Mouse (Mus musculus) kidney, postnatal 10 days (tissue): ENCODE data around the gene Atp13a3.
A peak's percentile ranks its signal among the peaks of the same experiment; 100 is the strongest.
"Not testable (repeated sequence)": the region's sequence is repeated elsewhere in the genome, so short reads cannot be mapped to it uniquely, and the experiment has no call there.

ENCODE experiments used
- DNase-seq: peaks from one replicate; pipeline ENCODE4 v3.0.0; 2021; ENCODE audit warnings: mixed read lengths

The Atp13a3 gene

DNA sequence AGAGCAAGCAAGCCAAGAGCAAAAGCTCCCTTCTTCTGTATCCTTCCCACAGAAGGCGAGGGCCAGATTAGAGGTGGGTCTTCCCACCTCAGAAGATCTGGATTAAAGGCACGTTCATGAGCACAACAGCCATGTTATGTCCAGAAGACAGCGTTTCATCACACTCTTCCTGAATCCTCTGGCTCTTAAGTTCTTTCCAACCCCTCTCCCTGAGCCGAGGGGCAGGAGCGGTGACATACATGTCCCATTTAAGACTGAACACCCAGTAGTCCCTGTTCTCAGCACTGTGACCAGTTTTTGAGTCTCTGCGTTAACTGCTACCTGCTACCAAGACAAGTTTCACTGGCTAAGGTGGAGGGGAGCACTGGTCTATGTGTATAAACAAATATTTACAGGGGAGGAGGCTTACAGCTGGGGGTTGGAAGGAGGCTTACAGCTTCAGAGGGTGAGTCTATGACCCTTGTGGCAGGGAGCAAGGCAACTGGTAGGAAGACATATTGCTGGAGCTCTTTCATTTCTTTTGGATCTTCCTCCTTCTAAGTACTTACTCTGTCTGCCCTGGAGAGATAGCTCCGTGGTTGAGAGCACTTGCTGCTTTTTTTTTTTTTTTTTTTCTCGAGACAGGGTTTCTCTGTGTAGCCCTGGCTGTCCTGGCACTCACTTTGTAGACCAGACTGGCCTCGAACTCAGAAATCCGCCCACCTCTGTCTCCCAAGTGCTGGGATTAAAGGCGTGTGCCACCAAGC is at the start of gene Atp13a3:
Gene Atp13a3, minus strand, starts transcription at position 51 of the 746 bp plus-strand sequence.
- DNase-seq, result no peak

DNA sequence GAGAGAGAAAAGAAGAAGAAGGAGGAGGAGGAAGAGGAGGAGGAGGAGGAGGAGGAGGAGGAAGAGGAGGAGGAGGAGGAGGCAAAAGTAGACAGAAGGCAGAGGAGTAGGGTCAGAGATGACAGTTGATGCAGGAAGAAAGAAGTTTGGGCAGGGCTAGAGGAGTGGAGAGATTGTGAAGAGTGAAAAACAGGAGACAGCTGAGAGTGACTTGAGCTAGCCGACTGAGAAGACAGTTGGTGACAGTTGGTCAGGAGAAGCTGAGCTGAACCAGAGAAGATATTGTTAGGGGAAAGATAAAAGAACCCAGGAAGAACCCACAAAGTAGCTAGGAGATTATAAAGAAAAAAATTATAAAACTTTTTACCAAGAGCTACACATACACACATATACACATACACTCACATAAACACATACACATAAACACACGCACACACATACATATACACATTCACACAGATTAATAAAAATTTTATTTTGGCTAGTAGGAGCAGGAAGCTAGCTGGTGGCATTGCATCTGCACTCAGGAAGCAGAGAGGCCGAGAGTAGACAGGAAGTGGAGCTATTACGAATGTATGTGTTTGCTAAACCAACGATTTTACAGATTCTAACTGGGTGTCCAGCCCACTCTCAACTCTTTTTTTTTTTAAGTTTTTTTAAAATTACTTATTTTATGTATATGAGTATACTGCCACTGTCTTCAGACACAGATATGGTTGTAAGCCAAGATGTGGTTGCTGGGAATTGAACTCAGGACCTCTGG is 47.6 kb upstream of the Atp13a3 start:
- no peak for DNase-seq

DNA sequence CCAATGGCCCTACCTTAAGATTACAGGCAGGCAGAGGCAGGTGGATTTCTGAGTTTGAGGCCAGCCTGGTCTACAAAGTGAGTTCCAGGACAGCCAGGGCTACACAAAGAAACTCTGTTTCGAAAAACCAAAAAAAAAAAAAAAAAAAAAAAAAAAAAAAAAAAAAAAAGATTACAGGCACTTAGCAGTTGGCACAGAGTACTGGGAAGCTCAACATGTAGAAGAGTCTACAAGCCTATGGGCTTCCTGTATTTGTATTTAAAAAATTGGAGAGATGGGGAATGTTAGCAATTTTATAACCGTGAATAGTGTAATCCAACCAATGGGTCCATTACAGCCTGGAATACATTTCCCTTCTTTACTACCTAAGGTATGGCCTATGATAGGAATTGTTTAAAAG is 45.4 kb upstream of the Atp13a3 start:
- DNase-seq, result not testable (repeated sequence)

DNA sequence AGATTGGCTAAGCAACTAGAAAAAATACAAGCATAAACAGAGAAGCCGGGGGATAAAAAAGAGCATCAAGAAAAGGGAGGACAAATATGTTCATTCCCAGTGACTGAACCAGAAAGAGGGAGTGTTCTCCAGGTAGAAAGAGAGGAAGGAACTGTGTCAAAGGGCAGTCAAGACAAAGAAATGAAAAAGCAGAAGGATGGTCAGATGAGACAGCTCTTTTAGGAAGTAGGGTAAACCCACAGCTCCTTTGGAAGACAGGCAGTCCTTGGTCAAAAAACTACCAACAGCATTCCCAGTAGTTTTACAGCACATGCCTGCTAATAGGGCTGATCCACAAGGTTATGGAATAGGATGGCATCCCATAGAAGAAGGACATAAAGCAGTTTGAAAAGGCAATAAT is 43.2 kb upstream of the Atp13a3 start:
- DNase-seq, result no peak

DNA sequence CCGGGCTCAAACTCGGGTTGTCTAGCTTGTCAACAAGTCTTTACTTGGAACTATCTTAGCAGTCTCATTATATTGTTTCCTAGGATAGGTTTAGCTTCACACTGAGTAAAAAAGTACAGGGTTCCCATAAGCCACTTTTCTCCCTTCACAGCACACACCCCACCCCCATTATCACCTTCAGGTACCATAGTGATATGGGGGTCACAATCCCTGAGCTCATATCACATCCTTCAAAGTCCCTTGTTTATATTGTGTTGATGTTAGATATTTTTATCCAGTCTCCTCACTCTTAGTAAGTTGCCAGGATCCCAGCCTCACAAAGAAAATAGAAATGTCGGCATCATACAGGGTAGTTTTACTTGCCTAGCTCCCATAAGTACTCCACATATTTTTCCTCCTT is 42.4 kb upstream of the Atp13a3 start:
- no peak for DNase-seq

DNA sequence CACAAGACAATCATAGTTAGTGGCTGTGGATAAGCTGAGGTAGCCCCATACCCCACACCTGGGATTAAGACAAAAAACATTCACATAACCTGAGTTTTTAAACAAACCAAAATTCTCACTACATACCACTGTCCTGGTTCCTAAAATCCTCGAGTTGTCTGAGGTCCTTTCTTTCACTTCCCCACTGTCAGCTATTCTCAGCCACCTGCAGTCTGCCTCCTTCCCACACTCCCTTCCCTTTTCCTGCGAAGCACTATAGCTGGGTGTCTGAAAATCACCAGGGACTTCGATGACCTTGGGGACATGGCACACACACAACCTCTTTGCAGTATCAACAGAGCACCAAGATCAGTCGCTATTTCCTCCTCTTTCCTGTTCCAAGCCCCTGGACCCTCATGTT is 41.9 kb upstream of the Atp13a3 start:
- DNase-seq, result no peak

DNA sequence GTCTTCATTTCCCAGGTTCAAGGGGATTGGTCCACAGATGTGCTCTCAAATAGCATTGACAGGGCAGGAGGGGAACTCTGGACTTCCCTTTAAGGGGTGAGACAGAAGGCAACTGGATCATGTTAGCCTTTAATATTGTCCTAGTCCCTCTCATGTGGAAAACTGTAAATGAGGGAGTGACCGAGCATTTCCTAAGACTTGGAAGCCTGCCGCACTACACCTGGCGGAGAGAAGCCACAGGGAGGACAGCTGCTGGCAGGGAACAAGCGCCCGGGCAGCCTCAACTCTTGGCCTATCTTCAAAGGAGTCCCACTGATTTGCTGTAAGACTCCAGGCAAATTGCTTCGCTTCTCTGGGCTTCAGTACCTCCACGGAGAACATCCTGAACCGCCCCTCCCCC is 37.6 kb upstream of the Atp13a3 start:
- DNase-seq, result peak; percentile 8

DNA sequence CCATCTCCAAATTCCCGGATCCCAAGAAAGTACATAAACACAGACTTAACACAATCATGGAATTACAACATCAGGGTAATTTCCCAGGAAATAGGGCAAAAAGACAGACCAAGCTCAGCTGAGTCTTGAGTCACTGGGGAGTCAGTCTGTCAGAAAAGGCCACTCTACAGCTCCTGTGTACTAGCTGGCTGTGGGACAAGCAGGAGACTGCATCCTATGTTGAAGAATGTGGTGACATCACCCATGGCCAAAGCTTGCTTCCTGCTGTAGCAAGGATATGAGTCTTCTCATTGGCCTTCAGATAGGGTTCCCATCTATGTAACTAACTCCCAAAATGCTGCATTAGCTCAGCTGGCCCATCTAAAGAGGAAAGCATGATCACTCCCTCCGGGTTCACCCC is 36.7 kb upstream of the Atp13a3 start:
- DNase-seq, result no peak

DNA sequence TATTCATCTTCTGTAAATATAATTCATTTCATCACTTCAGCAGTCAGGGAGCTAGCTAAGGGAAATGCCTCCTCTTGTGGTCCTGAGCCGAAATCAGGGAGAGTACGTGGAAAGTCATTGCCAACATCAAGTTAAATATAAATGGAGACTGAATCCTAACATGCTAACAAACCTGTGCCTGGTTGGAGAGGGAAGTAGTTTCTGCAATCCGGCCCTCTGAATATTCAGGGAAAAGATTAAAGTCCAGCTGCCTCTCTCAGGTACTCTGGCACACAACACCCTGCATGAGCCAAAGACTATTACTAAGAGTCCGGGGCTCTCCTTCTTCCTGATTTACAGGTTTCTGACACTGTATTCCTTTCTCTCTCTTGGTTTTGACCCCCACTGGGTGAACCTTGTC is 35.6 kb upstream of the Atp13a3 start:
- peak; percentile 17 for DNase-seq

DNA sequence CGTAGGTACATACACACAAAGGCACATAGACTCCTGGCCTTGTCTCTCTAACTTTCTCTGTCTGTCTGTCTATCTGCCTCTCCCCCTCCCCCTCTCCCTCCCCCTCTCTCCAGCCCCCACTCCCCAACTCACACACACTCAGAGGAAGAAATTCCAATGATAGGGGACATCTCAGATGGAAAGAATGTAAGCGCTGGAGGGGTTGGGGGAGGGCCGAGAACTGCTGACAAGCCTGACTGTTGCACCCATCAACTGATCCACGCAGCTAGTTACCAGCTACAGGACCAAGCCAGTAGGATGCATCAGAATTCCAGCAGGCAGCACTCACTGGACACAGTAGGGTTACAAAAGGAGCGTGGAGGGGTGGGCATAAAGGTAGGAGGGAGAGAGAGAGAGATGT is 34.1 kb upstream of the Atp13a3 start:
- no peak for DNase-seq

DNA sequence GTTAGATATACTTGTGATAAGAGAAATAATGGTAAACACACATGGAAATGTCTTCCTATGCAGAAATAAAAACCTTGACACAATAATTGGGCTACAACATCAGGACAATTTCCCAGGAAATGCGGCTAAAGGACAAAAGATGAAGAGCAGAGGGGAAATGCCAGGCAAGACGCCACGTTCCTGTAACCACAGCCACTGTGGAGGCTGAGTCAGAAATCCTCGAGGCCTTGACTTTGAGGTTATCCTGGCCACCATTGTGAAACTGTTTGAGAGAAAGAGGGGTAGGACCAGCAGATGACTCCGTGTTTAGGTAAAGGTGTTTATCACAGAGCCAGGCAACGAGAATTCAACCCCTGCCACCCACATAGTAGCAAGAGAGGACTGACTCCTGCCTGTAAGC is 33.6 kb upstream of the Atp13a3 start:
- no peak for DNase-seq

DNA sequence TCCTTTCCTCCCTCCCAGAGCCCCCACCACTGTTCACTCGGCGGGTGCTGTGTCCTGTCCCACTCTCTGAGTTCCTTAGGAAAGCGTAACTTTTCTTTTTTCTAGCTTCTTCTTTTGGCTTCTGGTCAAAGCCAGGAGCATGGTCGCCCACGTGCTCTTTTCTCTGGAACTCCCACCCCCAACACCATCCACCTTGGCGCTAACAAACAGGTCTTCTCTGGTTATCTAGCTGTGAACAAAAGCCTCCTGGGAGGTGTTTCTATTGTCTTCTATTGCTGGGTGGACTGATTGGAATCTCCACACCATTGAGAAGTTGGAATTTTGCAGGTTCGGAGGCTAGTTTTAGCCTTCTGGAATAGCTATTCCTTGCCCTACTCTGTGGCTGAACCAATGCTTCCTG is 30.5 kb upstream of the Atp13a3 start:
- DNase-seq, result no peak

DNA sequence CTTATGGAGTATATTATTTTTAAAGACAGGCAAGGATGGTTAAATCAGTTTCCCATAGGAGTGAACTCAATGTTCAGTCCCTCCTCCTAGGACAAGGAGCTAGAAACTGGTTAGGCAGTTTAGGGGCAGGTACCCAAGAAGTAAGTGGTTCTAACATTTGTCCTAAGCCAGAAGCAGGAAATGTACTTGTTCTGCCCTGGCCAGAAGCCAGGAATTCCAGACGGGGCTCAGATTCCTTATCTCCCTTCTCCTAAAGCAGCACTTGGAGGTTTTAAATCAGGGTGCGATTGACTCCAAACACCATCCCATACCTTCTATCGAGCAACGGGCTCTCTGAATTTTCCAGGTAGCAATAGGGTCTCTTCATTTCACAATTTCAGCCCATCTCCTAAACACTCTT is 29.6 kb upstream of the Atp13a3 start:
- DNase-seq, result peak; percentile 45

DNA sequence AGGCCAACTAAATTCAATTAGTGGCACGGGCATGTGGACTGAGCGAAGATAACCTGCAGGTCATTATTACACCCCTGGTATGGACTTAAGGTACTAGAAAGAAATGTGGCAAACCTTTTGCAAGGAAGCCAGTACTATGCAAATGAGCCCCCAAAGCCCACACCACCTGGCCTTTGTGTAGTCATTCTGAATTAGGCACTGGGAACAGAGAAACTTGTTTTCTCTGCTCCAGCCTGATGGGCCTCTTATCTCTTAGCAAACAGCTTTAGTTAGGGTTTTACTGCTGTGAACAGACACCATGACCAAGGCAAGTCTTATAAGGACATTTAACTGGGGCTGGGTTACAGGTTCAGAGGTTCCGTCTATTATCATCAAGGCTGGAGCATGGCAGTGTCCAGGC is 27.4 kb upstream of the Atp13a3 start:
- no peak for DNase-seq

DNA sequence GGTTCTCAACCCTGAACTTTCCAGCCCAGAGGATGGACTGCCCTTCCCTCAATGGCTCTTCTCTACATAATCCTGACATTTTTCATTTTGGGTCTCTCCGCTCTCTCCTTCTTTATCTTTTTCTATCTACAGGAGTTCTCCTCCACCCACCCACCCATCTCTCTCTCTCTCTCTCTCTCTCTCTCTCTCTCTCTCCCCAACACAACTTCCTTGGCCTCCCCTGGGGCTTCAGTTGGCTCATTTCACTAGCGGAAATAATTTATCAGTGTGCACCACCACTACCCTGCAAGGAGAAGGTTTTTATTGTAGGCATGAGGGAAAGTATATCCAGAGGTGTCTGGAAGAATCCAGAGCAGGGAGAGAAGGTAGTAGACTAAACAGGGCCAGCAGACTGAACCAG is 26.3 kb upstream of the Atp13a3 start:
- no peak for DNase-seq

DNA sequence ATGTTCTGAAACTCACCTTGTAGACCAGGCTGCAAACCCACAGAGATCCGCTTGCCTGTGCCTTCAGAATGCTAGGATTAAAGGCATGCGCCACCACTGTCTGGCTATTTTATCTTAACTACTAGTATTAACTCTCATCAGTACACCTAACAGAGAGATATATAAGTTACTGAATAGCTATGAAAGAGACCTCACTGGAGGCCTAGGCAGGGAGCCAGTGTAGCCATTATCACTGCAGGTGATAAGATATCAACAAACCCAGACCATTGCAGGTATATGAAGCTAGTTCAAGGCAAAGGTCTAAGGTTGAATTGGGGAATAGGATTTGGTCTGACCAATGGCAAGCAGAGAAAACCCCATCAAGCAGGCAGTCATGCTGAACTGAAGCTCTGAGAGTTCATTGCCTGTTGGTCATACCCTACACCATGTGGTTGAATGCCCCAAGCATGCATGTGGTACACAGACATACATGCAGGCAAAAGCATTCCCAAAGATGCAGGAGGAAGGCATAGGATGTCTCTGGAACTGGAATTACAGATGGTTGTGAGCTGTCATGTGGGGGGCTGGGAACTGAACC is 24.8 kb upstream of the Atp13a3 start:
- DNase-seq, result no peak

DNA sequence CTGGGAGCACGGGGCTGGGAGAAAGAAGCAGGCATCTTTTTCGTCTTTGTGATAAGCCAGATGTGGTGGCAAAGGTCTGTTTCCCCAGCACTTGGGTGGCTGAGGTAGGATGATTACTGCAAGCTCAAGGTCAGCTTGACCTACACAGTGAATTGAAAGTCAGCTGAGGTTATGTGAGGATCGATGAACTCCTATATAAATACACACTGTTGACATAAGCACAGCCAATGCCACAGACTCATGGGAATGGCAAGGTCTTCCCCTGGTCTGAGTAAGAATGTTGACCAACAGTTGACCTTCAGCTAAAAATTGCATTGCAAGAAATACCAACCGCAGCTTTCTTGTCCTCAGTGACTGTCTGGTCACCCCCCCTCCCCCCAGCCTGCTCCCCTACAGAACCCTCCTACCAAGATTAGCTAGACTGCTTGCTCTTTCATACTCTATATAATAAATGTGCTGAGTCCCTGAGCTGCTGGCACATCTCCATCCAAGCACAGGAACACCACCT is 23.0 kb upstream of the Atp13a3 start:
- DNase-seq, result no peak

DNA sequence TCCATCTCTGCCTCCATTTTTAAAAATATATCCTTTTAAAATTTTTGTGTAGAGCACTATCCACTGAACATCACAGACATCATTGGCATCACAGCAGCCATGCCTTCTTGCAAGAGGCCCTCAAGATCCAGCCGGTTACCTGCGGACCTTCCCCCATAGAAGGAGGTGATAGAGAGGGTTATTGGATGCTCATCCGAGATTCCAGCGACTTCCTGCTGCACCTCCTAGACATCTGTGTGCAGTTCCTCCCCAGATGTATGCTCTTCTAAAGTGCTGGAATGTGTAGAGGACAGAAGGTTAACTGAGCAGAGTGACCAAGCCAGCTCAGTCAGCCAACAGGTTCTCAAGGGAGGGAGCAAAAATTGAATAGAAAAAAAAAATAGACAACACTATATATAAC is 21.7 kb upstream of the Atp13a3 start:
- no peak for DNase-seq

DNA sequence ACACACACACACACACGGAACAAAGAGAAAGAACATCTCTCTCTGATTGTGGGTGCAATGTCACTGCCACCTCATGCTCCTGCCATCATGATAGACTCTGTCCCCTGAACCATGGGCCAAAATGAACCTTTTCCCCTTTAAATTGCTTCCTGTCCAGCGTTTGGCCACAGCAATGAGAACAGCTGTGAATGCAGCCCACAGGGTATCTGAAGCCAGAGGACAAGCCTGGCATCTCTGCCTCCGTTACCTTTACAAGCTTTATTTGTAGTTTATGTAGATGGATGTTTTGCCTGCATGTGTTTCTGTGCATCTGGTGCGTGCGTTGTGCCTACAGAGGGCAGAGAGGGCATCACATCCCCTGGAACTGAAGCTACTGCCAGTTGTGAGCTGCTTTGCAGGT is 21.2 kb upstream of the Atp13a3 start:
- no peak for DNase-seq

DNA sequence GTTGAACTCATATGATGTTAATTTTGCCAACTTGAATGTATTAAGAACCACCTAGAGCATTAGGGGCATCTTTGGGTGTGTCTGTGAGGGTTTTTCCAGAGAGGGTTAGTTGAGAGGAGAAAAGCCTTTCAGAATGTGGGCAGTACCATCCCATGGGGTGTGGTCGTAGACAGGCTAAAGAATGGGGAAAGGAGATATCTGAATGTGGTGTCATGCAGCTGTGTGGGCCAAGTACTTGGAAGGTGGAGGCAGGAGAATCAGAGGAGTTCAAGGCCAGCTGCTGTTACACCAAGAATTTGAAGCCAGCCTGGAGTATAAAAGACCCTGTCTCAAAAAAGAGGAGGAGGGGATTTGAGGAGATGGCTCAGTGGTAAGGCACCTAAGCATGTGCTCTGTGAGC is 20.2 kb upstream of the Atp13a3 start:
- DNase-seq, result no peak

DNA sequence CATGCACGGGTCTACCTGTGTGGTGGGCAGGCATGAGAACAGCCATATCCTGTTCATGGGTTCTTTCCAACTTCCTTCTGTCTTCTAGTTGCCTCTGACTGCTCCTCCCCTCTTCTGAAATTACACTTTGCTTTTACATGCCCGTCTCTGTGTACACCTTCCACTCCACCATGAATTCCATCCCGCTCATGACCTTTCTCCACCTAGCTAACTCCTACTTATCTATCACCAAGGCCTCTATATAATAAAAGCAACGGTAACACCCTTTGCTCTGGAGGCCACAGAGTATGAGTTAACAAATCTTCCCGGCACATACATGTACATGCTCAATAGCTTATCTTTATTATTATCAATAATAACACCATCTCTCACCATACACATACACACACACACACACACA is 18.3 kb upstream of the Atp13a3 start:
- DNase-seq, result no peak

DNA sequence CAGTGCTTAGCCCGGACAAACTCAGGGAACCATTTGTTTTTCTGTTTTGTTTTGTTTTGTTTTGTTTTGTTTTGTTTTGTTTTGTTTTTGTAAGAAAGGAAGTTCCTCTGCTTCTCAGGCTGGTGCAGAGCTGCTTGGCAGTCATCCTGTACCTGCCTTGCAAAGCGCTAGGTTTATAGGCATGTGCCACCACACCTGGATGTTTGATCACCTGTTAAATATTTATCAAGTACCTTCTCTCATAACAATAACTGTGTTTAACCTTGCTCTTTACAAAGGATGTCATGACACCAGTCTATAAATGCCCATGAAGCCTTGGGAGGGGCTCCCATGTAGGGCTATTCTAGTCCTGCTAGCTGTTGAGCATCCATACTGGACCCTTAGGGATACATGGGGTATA is 10.9 kb upstream of the Atp13a3 start:
- DNase-seq, result no peak

DNA sequence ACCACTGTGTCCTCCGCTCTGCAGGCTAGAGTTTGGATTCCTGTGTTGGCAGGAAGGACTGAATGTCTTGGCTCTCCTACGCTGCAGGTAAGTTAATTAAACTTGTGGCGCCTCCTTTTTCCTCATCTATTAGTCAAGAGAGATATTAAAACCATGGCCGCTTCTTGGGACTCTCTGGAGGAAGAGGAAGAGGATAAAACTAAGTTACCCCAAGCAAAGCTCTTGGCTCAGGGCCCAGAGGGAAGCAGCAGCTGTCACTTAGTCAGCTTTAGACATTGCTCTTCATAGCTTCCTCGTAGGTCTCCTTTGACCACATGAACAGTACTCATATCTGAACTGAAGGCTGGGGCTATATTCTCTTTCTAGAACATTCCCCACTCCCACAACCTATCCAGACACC is 10.5 kb upstream of the Atp13a3 start:
- DNase-seq, result peak; percentile 44

DNA sequence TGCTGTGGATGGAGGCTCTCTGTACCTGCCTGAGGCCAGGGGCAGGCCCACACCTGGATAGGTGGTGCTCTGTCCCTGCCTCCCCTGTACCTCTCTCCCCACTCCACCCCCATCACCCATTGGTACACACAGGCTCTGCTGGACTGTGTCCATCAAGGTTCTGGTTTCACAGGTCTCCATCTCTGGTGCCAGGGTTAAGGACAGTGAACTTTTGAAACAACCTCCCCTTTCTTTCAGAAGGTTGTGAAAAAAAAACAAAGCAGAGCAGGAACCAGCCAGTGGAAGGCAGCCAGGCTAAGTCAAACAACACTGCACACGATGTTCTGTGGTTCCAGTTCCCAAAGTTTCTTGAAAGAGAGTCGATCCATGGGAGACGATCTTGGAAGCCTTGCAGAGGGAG is 6.9 kb upstream of the Atp13a3 start:
- no peak for DNase-seq
